Mouse (Mus musculus) liver, embryonic 14.5 days (tissue): Measurements from ENCODE around the gene Syt11.
"Not testable (repeated sequence)": the region's sequence is repeated elsewhere in the genome, so short reads cannot be mapped to it uniquely, and the experiment has no call there.

ENCODE experiments used
- CTCF ChIP-seq: IDR thresholded peaks from 2 replicates; pipeline ENCODE4 v1.5.1; 2016; ENCODE audit warnings: antibody characterized with exemption, low read depth, control low read depth
- EP300 ChIP-seq: IDR thresholded peaks from 2 replicates; pipeline ENCODE4 v1.6.1; 2016; ENCODE audit warnings: antibody characterized with exemption, low read depth

DNA sequence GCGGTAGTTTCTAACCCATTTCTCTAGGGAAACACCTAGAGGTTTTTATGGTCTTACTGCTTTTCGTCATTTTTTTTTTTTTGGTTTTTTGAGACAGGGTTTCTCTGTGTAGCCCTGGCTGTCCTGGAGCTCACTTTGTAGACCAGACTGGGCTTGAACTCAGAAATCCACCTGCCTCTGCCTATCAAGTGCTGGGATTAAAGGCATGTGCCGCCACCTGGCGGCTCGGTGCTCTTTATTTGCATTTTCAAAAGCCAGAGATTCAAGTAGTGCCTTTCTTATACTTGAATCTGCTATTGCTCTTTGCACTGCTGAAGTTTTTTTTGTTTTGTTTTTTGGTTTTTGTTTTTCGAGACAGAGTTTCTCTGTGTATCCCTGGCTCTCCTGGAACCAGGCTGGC is 22.5 kb upstream of the Syt11 start:
- TF ChIP-seq EP300: not testable (repeated sequence)
- 0 out of 2 replicates have a peak, but pooled peaks have one; percentile 4 for TF ChIP-seq CTCF
